Mouse (Mus musculus) heart, postnatal 25 days (tissue): ENCODE data around the gene Cmc1. TPM values are rescaled to one million over a fixed set of nuclear protein-coding genes. Genes with fewer than 3 reads are reported as not detected.
"Not testable (repeated sequence)": the region's sequence is repeated elsewhere in the genome, so short reads cannot be mapped to it uniquely, and the experiment has no call there.

Experiments
- DNase-seq: peaks from one replicate; pipeline ENCODE4 v3.0.0; 2022; ENCODE audit warnings: low spot score
- intact Hi-C: fragments of 180-260 bp; cut with DNase I; formaldehyde crosslinking; loops from one replicate; pipeline ENCODE4 v1.15.1; 2025
- total RNA-seq, 2 experiments: library from RNA; stranded (reverse); gene quantifications; 2 replicates each; pipeline ENCODE4 v1.2.3; 2021

The Cmc1 gene
- total RNA-seq, 2 experiments from 2014 or later = 24.2 to 24.4 TPM

DNA sequence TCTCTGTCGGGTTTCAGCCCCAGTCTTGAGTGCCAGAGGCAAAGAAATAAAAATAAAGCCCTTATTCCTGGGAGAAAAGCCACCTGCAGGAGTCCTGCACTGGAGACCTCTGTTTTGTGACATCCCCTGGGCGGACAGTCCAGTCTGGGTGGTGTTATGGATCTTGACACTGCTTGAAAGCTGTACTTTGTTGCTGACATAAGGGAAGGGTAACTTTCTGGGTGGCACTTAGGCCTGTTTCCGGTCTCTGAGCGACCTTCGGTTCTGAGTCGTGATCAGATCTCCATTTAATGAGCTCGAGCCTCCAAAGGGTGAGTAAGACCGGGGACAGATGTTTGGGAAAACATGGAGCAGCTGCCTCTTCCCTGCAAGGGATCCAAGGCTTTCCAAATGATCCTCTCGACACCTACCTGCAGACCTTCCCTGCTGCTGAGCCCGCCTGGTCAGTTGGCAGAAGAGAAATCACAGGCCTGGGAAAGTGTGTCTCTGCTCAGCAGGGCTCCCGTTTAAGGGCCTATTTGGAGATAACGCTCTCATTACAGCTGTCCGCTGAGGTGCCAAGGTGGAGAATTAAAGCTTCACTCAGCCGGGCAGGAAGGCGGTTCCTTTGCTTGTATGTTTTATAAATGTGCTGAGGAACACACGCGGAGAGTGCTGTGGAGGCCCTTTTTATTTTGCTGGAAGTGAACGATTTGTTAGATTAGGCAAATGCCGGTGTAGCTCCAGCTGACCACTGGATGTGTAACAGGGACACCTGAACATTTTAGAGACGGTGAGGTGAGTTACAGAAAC lies 648 bp upstream of the Cmc1 start:
- intact Hi-C loops = loop anchor here (5.0 kb wide), 1 partner anchor 108 kb away; the partner anchor contains the start of gene Azi2

DNA sequence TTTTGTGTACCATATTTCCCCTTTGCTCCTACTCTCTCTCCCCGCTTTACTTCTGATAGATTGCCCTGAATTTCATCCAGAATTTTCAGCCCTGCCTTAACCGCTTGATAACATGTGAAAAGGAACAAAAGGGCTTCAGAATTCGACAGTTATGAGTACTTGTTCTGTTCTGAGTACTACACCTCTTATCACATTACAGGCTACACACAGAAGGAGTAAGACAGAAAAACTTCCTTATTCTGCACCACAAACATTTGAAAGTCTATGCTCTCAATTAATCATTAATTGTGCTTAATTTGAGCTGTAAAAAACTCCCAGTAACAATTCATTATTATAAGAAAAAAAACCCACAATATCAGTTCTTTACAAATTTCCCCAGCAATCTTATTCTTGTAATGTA lies 9.6 kb downstream of the Cmc1 start:
- intact Hi-C loops, DNase-seq: not testable (repeated sequence)

More for the DNA sequence above, 648 bp upstream of the Cmc1 start:
- DNase-seq = no peak

DNA sequence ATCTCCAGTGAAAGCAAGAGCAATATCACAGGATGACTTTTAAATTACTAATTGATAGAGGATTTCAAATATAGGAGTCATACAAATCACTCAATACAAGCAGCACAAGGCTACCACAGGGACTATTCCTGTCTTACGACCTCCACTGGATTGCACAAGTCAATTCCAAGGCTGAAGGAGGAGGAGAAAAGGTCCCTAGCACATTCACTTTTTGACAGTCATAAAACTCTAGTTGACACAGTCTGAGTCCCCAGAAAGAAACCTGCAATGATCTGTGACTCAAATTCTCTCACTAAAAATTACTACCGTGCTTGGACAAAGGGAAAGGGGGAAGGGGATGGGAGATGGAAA lies 39.6 kb downstream of the Cmc1 start:
- no peak for DNase-seq

DNA sequence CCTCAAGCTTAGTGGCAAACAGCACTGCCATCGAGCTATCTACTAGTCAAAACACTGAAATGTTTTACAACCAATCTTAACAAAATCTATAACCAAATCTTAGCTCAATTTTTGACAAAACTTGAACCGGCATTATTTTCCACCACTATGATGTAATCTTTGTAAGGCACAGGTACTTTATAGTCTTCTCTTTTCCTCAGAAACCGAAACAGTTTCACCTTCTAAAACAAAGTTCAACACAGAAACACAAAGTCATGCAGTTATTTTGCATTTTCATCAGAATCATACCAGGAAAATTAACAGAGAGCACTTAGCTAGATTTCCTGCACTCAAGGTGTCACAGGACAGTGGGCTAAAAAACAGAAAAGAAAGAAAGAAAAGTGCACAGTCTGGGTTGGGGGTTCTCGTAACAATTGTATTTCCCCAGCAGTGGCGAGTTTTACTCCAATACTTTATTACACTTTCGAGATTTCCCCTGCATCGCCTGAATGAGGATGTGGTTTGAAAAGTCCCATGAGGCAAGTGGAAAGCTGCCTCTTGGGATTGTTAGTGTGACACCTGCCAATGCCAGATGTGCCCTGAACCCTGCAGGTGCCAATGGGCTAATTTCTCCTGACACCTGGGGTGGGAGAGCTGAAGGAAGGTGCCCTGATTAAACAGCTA lies 40.1 kb downstream of the Cmc1 start:
- intact Hi-C loops = no loop called here
- no peak for DNase-seq

More for the DNA sequence above, 39.6 kb downstream of the Cmc1 start:
- intact Hi-C loops = no loop called here

DNA sequence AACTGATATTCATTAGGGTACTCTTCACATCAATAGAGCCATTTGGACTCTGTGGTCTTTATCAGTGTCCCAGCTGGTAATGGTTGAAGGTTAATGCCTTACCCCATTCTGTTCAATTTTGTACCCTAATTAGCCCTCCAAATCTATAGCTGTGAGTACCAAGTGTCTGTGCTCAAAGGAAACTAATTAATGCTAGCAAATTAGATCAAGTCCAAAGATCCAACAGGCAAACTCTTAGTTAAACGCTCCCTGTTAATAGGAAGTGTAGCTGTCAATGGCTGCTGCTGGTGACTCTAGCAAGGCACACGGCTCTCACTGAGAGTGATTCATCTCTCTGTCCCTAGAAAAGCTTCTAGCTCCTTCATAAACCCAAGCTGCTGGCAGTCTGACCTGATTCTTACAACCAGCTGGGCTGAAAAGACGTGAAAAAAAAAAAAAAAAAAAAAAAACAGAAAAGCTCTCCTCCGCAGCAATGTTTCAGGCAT lies 41.4 kb downstream of the Cmc1 start:
- DNase-seq = no peak
- intact Hi-C loops = no loop called here

DNA sequence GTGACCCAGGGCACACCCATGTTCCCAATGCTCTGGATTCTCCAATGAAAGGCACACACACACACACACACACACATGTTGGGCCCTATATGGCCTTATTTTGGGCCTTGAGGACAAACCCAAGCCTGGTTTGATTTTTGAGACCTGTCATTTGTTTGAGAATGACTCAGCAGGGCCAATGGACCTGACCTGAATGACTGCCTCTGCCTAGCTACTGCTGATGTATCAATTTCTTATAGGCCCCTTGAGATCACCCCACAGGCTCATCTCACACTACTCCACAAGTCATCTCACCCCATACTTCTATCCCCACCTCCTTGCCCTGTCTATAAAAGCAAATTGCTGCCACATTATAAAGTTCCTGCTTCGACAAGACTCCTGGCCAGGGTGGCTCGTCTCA lies 48.2 kb downstream of the Cmc1 start:
- intact Hi-C loops = no loop called here

DNA sequence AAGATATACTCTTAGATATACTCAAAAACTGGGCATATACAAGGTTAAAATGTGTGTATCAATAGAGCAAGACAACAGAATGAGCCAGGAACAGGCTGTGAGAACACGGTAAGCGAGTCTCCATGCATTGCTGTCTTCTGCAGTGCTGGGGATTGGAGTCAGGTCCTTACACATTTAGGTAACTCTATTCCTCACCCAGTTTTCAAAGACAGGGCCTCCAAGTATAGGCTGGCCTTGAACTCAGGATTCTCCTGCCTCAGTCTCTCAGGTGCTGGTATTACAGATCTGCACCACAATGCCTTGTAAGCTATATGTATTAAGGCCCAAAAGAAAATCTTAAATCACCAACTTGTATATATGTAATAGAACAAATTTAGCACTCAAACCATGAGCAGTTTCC lies 49.5 kb downstream of the Cmc1 start:
- DNase-seq = no peak
- intact Hi-C loops = no loop called here

More for the DNA sequence above, 48.2 kb downstream of the Cmc1 start:
- DNase-seq = no peak

DNA sequence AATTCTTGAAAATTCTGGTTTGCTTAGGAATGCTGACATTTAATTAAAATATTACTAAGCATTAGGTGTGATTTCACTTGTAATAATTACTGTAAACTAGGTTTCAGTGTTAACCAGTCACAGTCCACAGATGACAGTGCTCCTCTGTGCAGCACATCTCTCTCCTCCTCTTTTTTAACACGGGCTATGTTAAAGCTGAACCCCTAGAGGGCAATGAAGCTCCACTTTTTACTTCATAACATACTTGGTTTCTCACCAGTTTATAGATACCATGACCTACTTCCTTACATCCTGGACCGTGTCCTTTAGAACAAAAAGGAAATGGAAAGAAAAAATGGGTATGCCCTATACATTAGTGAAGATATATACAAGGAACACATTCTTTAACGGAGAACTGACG lies 50.6 kb downstream of the Cmc1 start:
- intact Hi-C loops = loop anchor here (1.0 kb wide), 1 partner anchor 390 kb away; no protein-coding TSS in a partner anchor
- no peak for DNase-seq

DNA sequence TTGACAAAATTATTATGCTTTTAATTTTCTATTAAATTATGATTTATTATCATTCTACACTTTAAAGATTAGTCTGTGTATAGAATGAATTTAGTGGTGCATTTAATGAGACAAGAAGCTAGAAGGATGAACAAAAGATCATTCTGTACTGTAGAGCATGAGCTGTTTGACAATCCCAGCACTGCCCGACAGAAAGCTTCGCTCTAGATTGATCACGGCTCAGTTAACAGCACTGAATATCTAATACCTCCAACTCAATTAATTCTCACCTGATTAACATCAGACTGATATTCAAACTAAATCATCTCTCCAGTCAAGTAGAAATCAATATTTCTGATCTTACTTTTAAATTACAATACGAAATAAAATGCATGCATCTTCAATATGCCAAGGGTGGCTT lies 66.1 kb downstream of the Cmc1 start:
- intact Hi-C loops = no loop called here

DNA sequence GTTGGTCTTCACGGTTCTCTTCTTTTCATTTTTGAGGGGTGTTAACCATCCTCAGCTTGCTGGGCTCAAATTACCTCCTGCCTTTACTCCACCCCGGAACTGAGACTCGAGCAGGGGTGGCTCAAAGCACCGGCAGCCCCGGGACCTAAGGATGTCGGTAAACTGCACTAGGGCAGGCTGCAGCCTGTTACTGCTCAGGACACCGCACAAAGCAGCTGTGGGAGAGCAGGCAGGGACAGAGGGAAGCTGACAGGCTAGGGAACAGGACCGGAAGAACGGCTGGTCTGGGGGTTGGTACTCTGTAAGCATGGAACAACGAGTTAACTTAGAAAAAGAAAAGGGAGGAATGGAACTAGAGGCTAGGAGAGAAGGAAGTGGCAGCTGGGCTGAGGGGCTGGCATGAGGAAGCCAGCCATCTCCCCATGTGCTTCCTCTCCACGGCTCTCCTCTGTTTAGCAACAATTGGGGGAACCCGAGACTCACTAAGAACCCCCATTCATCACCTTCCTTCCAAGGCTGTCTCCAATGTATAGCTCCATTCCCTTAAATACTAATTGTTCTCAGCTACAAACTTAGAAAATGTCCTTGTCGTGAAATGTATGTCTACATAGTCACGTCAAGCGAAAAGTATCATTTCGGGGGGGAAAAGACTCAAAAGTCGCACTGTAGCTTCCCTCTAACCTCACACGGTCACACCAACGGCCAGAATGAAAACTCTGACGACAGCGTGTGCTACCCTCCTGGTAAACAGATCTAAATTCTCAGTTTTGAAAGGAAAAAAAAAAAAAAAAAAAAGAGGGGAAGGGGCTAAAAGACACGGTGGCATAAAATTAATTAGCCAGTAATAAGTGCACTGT lies 67.2 kb downstream of the Cmc1 start:
- intact Hi-C loops = no loop called here
- no peak for DNase-seq

More for the DNA sequence above, 66.1 kb downstream of the Cmc1 start:
- no peak for DNase-seq

DNA sequence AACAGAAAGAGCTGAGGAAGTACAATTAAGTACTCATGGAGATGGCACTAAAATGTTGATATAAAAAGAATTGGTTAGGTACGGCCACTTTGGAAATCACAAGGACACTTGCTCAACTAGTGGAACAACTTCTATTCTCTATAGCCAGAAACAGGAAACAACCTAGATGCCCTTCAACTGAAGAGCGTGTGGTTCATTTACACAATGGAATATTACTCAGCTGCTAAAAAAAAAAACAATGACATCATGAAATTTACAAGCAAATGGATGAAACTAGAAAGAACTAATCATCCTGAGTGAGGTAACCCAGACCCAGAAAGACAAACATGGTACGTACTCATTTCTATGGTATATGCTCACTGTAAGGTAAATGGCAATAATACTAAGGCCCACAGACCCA lies 76.6 kb downstream of the Cmc1 start:
- DNase-seq = no peak
- intact Hi-C loops = no loop called here

DNA sequence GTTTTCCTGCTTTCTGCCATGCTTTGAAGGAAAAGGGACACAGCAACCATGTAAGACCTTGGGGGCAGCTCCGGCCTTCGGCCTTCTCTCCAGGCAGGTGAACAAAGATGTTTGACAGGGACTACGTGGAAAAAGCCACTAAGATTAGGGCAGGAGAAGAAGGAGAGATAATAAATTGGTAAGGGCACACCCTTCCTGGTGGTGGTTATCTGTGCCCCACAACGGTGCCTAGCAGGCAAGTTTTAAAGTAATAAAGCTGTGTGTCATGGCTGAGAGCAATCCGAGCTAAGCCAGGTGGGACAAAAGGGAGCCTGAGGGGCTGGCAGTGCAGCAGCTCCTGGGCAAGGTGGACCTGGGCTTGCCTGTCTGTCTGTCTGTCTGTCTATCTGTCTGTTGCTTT lies 77.9 kb downstream of the Cmc1 start:
- intact Hi-C loops = no loop called here
- no peak for DNase-seq

DNA sequence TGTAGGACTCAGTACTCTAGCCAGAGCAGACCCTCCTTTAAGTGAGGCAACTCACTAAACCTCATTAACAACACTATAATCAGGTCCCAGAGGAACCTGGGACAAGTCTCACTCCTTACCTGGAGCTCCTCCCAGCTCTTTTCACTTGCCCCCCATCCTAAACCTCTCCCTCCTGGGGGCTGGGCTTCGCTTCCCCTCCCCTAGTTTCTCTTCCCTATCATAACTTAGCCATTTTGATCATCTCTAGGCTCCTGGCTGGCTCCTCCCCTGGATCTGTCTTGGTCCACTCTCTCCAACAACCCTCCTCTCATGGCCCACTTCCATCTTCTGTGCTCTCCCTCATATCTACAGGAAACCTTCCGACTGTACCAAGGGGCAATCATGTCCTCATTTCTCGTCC lies 78.6 kb downstream of the Cmc1 start:
- intact Hi-C loops = no loop called here
- no peak for DNase-seq

DNA sequence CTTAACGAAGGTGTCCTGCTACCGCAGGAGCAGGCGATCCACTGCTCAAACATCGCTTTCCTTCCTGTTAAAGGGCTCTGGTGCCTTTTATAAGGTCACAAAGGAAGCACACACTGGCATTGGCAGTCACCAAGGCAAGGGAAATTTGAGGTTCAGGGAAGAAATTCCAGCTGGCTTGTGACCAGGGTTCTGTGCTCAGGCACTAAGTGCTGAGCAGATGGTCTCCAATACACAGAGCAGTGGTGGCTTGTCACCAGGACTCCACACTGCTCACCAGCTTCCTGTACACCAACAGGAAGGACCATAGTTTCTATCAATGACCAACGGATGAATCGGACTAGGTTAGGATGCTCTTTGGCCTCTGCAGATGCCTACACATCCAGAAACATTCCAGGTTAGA lies 79.5 kb downstream of the Cmc1 start:
- intact Hi-C loops = no loop called here
- DNase-seq = no peak

DNA sequence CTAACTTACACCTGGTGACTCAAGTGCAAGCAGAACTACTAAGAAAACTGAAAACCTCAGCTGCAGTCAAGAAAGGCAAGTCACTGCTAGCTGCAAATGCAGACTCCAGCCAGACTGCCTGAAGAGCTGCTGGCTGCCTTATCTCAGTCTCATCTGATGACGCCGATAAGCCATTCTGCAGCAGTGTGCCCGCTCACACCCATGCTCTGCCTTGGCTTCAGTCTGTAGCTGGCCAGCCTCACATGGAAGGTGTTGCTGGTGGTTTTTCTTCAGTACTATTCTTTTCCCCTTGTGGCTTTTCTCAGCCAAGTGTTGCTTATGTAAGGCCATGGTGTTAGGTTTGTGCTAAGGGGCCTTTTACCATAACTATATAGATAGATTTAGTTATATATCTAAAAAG lies 90.9 kb downstream of the Cmc1 start:
- intact Hi-C loops = no loop called here
- no peak for DNase-seq

DNA sequence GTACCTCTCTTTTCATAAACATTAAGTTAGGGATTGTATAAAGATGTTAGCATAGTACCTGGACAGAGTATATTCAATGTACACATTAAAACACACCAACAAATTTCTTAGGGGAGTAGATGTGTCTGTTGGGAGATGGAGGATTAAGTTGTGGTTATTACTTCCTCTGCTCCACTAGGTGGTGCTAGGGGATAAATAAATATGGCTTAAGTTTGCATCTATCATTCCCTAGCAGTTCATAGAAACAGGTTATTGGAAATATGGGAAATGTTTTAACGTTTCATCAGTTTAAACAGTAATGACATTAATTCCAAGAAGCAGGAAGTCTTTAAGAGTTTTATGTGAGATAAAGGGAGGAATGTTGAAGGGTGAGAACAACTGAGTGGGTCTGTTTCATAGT lies 96.7 kb downstream of the Cmc1 start:
- intact Hi-C loops = no loop called here
- DNase-seq = no peak

DNA sequence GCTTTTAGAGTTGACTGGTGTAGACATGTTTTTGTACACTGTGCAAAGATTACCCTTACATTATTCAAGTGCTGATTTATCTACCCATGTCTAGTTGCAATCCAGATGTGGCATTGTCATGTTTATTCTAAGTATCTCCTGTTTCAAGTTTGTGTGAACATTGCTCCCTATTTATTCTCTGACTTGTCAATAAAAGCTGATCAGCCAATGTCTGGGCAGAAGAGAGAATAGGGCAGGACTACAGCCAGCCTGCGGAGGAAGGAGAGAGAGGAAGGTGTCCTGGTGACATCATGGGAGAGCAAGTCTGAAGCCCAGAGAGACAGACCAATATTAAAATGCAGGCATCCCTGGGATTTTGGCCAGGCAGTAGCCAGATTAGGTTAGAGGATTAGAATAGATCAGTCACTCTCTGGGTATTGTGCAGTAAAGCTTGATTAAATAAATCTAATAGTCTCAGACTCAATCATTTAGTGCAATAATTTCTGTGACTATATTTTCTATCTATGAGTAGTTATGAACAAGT lies 104.9 kb downstream of the Cmc1 start:
- no peak for DNase-seq
- intact Hi-C loops = loop anchor here (10.0 kb wide), 1 partner anchor 140 kb away; no protein-coding TSS in a partner anchor

DNA sequence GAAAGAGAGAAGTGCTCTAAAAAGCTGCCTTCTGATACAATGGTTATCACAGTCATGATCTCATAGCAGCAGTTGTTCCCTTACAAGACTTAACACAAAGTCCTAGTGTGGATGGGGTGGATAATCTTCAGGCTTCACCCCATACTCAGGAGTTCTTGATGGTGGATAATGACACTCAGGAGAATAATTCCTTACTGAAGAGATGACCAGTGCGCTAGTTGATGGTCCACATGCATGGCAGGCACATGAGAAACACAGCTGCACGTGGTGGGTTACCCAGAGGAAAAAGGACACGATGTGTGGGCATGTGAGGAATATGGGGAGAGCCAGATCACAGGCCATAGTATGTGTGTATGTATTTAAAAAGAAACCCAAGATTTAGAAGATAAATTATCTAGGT lies 106.4 kb downstream of the Cmc1 start:
- intact Hi-C loops = loop anchor here (5.0 to 10.0 kb wide), 3 partner anchors 109 to 1616 kb away; partner anchors contain the start of gene Cmc1
- DNase-seq = no peak

DNA sequence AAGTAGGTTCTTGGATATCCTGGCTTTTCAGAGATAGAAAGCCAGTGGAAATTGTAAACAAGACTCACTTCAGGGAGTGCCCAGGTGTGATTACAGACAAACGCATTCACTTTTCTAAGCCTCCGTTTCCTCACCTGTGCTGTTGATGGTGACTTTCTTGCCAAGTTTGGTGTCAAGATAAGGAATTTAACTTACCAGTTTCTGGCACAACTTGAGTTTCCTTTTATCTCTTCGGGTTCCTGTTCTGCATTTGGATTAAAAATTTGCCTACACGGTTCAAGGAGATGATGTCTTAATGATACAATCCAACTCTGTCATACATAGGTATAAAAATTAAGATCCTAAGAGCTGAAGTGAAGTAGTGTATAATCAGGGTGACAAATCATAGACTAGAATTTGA lies 107.2 kb downstream of the Cmc1 start:
- intact Hi-C loops = loop anchor here (5.0 to 10.0 kb wide), 3 partner anchors 110 to 1615 kb away; partner anchors contain the start of gene Cmc1
- no peak for DNase-seq

DNA sequence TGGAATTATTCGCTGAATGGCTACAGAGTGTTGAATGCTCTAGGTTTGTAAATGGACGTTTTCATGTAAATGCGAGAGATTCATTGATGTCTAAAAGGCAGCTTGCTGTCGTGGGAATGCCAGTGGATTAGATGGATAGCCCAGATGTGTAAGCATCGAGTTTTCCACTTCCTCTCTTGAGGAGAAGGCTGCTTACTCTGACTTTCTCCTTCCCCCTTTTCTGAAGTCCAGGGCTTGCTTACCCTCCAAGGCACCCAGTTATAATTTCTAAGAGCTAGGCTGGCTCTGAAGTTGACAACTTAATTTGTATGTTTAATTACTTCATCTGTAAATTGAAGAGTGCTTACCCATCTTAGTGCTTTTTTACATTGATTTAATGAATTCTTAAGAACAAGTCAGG lies 108.3 kb downstream of the Cmc1 start:
- intact Hi-C loops = loop anchor here (5.0 to 10.0 kb wide), 3 partner anchors 111 to 1614 kb away; partner anchors contain the start of gene Cmc1
- no peak for DNase-seq
